Mouse (Mus musculus) layer of hippocampus, adult 8-10 months (tissue): ENCODE measurements at regions not wholly inside any gene's neighbourhood (a gene's known extent, or its start where the extent isn't known, plus 50 kb on each side); places are given as distances from the start of the nearest gene placed in this dataset.
"Not testable (repeated sequence)": the region's sequence is repeated elsewhere in the genome, so short reads cannot be mapped to it uniquely, and the experiment has no call there.

ENCODE experiments used
- DNase-seq, 2 experiments: peaks; one replicate each; pipeline ENCODE4 v3.0.0; 2022; ENCODE audit warnings: low spot score in 2 of 2

DNA sequence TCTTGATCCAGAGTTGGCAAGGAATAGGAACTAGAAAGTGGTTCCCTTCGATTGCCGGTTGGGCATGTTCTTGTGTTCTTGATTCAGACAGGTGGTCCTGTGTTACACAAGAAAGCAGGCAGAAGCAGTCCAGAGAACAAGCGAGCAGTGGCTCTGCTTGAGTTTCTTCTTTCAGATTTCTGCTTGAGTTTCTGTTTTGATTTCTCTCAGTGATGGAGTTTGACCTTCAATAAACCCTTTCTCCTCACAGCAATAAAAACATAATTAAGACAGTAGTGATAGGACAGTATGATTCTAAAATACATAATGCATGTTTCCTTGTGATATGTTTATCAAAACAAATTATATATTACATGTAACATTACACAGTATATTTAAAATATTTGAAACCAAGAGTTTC is 59.1 kb downstream of the Klf6 start:
- DNase-seq: no peak

DNA sequence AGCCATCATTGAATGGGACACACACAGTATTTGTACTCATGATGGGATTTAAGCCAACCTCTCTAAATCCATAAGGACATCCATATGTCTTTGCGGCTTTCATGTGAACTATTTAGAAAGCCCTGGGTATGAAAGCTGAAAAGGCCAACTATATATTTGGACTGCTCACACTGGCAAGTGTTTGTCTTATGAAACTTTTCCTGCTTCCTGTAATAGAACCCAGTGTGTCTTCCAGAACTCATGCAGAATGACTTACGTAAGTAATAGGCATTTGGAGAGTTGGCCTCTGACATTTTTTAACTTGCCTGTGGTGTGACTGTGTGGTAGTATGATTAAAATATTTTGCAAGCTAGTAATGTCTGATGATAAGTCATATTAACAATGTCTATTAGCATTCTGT is 70.2 kb downstream of the Klf6 start:
- DNase-seq: no peak

DNA sequence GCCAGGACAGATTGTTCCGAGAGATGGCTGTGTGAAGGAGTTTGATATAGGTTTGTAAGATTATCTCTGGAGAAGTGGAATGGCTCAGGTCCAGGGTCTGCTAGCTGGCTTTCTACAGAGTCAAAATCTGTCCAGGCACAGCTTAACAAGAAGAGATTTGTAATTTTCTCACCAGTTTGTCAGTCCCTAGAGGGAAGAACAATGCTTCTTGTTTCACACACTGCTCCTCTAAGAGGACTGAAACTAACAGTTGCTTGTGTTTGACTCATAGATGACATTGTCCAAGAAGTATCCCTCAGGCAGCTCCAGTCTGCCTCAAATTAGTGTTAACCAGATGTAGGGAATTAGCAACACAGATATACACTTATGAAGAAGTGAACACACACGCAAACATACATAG is 76.2 kb downstream of the Klf6 start:
- no peak for DNase-seq

DNA sequence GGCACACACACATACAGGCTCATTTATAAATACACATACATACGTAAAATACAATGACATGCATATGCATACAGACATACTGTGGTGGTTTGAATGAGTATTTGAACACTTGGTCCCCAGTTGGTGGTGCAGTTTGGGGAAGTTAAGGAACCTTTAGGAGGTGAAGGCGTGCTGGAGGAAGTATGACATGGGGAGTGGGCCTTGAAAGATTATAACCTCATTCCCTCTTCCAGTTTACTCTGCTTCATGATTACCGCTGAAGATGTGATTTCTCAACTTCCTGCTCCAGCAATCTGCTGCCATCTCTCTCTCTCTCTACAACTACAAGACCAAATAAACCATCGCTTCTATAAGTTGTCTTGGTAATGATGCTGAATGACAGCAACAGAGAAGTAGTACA is 76.7 kb downstream of the Klf6 start:
- no peak for DNase-seq

DNA sequence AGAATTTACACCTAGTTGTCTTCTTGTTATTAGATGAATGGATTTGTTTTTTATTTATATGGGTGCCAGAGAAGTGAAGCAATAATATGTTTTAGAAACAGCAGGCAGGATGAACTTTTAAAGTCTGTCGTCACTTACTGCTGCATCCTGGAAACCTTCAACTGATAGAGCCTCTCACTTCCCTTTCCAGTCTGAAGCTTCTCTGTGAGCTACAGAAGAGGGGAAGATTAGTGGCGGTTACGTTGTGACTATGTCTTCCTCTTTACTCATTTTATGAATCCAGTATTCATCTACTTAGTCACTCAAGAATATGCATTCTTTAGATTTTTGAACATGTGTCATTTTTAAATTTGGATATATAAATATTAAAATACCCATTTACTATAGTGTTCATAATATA is 78.1 kb downstream of the Klf6 start:
- DNase-seq: no peak

DNA sequence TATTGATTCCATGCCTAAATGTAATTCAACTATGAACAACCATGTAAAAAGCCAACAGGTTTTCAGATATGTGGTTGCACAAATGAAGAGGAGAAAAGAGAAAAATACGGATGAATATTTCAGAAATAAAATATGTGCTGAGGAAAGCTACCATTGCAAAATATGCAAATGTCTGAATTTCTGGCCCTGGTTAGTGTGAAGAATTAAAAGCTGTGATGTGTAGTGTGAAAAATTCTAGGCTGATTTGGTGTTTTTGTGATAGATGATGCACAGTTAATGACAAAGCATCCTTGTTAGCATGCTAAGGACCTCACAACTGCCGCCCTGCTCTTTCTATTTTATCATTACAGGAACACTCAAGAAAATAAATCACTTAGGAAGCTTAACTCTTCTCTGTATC is 91.6 kb downstream of the Klf6 start:
- no peak for DNase-seq

DNA sequence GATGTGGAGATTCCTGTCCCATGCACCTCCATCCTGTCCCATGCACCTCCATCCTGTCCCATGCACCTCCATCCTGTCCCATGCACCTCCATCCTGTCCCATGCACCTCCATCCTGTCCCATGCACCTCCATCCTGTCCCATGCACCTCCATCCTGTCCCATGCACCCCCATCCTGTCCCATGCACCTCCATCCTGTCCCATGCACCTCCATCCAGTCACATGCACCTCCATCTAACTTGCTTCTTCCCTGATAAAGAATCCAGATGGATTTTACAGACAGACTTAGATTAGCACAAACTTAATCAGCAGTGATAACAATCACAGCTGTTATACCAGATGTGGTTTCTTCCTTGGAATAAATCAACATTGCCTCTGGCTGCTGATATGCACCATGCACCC is 93.8 kb downstream of the Klf6 start:
- DNase-seq: not testable (repeated sequence)

DNA sequence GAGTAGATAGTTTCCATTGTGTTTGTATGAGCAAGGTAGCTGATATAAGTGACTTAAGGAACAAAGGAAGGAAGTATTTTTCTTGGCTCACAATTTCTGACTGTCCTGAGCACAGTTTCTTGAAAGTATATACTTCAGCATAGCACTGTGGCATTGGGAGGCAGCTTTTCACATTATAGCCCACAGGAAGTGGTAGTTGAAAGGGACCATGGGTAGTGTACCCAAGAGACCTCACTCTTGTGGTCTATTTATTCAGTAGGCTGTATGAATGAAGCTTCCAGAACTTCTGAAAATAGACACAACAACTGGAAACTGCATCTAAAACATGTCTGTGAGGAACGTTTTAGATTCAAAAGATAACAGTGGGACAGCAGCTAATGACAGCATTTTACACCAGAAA is 94.9 kb downstream of the Klf6 start:
- DNase-seq: no peak

DNA sequence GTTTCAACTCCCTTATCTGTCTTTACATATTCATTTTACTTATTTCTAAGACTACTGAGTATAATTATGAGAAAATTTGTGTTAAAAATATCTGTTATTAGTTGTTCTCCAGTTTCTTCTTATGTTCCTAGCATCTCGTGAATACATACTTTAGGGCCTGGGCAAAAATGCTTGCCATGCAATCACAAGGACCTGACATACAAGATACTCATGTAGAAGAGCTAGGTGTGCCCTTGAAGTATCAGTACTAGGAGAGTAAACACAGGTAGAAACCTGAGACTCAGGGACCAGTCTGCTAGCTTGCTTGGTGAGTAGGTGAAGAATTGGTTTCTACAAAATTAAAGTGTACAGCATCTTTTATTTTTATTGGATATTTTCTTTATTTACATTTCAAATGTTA is 101.7 kb downstream of the Klf6 start:
- no peak for DNase-seq

DNA sequence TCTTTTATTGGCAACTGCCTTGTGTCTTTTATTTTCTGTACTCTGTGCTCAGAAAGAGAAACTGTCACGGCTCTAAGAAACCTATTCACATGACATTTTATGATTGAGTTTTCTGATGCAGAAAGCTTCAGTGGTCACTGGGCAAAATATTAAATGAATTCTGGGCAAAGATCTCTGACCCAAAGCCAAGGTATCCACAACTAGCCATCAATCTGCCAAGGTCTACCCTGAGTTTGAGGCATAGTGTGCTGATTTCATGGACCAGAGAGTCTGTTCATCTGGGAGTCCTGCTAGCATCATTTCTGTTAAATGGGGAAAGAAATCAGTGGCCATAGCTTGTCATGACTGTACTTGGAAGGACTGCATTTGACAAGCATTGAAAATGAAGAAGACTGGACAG is 103.3 kb downstream of the Klf6 start:
- DNase-seq: no peak

DNA sequence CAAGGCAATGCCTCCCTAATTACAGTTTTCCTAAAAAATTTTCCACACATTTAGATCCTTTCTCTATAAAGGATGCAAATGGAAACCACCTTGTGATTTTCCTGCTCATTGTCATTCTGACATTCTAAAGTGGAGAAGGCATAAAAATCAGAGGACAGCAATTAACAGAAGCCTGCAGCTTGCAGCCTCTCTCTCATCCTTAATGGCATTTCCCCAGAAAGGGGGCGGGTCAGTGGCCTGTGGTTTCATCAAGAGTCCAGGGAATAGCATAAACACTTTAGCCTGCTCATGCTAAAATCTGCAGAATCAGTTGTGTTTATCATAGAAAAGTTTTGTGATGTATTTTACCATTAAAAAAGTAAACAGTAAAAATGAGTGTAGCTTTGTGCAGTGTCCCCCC is 117.3 kb downstream of the Klf6 start:
- DNase-seq: no peak

DNA sequence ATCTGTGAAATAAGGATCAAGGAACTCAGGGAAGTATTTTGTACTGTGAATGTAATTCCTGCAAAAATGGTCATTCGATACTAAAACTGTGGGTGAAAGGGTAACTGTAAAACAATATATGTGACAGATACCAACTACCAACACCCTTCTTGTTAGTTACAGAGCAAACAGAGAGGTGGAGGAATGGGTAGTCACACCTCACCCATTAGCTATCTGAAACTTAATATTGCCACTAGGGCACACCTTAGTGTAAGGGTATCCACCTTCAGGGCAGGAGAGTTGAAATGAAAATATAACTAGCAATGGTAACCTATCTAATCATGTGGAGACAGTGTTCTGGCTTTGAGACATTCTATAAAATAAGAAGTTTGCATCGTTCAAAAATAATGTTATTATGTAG is 126.2 kb downstream of the Klf6 start:
- DNase-seq: no peak

DNA sequence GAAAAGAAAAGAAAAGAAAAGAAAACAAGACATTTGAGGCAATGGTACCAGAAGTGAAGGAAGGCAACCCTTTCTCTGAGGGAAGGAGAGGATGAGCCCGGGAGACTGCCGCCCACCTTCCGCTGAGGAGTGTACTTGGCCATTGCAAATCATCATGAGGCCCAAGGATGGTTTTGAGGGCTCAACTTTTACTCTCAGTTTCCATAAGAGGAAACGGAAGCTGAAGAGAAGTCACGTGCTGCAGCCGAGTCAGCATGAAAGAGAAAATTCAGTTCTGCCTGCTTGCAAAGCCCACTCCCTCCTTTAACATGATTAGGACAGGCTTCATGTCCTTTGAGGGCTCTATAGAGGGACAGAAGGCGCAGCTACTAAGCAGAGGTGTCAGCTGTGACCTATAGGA is 127.1 kb downstream of the Klf6 start:
- DNase-seq: no peak

DNA sequence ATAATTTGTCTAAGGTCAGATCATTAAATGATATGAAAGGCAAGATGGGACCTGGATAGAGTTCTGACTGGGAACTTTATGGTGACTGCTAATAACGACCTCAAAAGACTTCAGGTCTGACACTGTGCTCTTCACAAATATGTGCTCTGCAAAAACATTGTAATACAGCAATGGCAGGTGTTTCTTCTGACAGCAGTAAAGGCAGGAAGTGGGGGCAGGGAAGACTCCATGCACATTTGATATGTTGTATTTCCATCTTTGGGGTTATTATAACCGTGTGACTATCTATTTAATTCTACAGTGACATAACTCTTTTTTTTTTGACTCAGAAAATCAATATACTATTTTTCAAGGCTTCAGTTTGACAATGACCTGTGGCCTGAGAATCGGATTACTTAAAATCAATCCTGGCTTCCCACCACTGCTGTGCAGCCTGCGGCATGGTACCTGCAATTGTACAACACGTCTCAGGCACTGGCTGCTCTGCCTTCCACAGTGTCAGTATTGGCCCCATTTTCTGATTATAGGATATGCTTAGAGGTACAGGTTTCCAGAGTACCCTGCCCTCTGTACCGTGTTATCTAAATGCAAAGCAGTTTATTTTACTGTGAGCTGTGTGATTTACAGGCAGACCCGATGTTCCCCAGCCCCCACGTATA is 139.4 kb downstream of the Klf6 start:
- DNase-seq: no peak

DNA sequence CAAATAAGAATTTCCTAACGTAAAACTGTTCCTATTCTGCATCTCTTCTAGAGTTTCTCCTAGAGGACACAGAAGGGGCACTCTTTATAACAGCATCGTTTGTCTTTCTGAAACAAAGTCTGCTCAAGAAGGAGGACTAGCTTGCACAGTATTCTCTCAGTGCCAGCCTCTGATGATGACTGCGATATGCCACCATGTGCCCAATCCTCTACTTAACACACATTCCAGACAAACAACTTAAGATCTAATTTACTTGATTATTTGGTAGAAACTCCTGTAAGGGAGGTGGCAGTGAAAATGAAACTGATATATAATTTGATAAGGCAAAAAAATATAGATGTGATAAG is 139.9 kb downstream of the Klf6 start:
- no peak for DNase-seq

DNA sequence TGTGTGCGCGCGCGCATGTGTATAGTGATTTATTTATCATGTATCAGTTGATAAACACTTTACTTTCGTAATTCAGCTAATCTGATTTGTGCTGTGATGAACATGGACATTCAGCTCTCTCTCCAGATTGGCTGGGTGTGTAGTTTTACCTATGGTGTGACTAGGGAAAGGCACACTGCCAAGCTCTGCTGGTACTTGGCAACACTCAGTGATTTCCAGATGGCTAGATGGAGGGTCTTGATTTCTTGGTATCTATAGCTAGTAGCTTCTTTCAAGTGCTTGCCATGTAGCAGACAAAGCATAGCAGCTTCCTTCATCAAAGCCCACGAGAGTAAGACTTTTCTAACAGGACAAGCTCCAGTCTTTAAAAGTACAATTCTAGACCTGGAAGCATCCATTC is 144.6 kb downstream of the Klf6 start:
- DNase-seq: no peak

DNA sequence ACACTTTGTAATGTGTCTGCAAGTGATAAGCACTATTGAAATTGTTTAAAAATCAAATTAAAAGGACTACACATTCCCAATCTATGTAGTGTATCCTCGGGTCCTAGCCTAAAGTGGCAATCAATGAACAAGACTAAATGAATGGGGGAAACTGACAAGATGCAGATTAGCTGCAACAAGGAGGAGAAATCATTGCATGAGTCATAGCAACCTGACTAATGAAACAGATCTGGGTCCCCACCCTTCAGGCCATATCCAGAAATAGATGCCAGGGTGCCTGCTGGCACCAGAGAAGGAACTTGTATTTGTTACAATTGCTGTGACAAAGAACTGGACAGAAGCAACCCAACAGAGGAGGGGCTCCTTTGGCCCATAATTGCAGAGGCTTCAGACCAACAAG is 148.4 kb downstream of the Klf6 start:
- no peak for DNase-seq

DNA sequence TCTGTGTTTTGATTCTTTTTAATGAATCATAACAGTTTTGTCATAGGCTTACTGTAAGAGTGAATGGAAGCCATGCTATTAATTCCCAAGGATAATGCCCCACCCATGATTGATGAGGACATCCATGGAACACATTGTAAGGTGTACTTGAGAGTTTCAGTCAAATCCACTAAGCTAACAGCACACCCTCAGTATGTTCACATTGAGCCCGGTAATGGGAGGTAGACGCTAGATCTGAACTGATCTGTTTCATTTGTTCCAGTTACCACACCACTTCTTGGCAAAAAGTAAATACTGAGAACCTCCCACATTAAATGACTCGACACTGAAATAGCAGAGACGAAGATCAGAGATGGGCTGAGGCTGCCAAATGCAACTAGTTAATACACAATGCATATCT is 165.9 kb downstream of the Klf6 start:
- no peak for DNase-seq

DNA sequence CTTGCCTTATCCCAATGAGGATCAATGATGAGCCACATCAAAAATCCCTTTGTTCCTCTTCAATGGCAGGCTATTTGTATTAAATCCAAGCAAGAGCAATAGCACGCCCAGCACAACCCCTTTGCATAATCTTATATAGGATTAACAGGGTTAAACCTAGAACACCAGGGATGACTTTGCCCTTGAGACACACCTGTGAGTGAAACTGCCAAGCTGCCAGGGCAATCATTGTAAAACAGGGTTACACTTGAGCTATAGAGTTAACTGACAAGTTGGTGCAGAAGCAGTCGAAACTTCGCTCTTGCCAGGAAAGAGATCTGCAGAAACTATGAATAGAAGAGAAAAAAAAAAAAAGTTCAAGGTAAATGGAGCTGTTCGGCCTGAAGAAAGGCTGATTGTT is 167.6 kb downstream of the Klf6 start:
- no peak for DNase-seq

DNA sequence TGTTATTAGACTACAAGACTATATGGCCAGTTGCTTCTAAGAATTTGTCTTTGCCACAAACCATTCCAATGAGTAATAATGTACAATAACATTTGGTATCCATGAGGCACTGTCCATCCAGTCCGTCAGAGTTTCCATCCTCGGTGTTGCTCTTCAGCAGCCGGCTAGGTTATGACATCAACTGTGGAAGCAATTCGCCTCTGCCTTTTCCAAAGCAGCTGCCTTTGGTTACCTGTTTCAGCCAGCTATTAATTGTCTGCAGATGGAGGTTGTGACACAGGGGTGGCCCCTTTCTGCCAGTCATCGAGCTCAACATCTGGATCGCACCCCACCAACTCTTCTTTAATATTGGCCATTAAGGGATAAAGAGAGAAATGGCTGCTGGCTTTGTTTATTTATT is 168.2 kb downstream of the Klf6 start:
- no peak for DNase-seq

DNA sequence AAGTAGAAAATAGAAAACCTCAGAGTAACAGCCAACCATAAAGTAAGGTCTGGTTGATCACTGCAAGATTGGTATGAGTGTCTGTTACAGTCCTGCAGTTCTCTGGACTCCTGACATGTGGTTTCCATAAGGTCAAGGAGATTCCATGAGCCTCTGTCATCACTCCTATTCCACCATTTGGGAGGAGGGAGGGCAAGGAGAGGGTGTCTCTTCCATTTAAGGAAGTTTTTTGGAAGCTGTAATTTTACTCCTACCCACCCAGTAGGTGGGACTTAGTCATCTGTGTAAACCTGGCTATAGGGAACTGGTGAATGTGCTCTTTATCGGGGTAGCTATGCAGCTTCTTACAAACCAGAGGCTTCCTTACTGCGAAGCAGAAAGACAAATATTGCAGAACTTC is 168.8 kb downstream of the Klf6 start:
- no peak for DNase-seq

DNA sequence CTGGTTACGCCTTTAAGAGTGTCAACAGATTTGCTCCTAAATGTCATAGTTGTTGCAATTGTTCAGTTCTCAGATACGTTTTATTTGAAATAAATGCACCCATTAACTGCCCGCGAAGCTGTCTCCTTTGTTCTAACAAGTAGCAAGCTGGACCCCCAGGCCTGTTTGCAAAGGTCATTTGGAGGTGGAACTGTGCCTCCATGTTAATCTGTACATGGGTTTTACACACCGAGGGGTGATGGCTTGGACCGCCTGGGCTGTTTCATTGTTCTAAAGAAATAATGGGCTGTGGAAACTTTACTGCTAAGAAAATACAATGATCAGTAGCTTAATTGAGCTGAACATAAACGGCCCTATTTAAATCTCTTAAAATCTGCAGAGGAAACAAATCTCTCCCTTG is 178.8 kb downstream of the Klf6 start:
- no peak for DNase-seq

DNA sequence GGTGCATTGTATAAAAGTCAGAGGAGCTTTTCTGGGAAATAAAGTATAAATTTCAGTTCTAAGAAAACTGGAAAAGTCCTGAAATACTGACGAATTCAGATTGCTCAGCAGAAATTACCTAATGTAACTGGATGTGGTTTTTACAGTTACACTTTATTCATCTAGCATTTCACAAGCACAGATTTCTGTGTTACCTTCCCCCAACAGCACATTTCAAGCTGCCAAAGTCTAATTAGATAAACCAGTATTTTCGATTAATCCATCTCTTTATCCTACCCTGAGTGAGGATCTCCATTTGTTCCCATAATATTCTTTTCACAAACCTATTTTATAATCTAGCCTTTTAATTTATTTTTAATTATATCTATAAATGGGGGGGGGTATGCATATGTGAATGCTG is 179.4 kb downstream of the Klf6 start:
- DNase-seq: no peak

DNA sequence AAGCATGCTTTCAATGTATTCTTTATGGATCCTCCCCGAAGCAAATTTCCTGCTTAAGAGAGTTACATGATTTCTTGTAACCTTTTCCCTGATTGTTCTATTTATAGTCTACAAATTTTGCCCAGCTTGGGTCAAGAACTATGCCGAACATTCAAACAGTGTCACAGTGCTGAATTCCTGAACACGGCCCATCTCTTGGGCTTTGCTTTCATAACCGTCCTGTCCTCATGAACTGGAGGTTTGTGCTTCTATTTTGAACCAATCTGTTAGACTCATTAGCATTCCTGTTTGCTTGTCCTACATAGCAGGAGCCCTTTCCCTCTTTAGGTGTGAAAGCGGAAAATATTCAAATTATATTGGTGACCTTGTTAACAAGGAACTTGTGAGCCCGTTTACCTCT is 181.2 kb downstream of the Klf6 start:
- no peak for DNase-seq
